Mouse (Mus musculus): ENCODE measurements around the gene Rbms3. TPM values are rescaled to one million over a fixed set of nuclear protein-coding genes. Genes with fewer than 3 reads are reported as not detected.

The Rbms3 gene
- polyA plus RNA-seq, 1 experiment from 2014 or later, result 44.5 TPM

DNA sequence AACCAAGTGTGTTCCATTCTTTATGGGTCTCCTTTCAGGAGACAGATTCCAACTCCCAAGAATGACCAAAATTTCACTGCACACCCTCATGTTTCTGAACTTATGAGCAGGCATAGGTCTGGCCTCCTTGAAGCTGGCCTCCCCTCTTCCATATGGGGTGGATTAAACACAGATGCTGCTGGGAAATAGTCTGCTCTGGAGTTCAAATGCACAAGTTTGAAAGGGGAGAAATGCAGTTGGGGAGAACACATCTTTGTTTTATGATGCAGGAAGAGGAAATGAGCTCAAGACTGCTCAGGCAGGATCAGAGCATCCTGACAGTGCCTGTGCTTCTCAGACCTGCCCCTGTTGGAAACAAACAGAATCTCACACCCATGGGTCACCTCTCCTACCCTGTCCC is 75.4 kb downstream of the Rbms3 start:
- H3K9me3 ChIP-seq (replicated peaks; ENCODE audit: low read length), result no peaks in the 10 kb centered on the region
- no peaks in the 10 kb centered on the region for H3K4me1 ChIP-seq (replicated peaks; ENCODE audit: insufficient read depth, low read length)
- H3K4me2 ChIP-seq (ENCODE audit: low read length), result no peak overlapping the region
- no peak for TF ChIP-seq CTCF (IDR thresholded peaks at IDR 0.05; ENCODE audit: low read depth)
- H3K9ac ChIP-seq (ENCODE audit: low read depth, low read length), result no peak overlapping the region
- no peaks in the 10 kb centered on the region for H3K27me3 ChIP-seq (ENCODE audit: insufficient read depth, low read length)
- no peak overlapping the region for H3K4me3 ChIP-seq (replicated peaks; ENCODE audit: low read depth, low read length)
- H3K27ac ChIP-seq, result no peak overlapping the region
- H3K36me3 ChIP-seq (ENCODE audit: insufficient read depth, low read length), result no peaks in the 10 kb centered on the region
- ATAC-seq (replicated peaks; ENCODE audit: low FRiP score, low read depth) (no peak), DNase-seq (ENCODE audit: low spot score) (peak; percentile 8)

DNA sequence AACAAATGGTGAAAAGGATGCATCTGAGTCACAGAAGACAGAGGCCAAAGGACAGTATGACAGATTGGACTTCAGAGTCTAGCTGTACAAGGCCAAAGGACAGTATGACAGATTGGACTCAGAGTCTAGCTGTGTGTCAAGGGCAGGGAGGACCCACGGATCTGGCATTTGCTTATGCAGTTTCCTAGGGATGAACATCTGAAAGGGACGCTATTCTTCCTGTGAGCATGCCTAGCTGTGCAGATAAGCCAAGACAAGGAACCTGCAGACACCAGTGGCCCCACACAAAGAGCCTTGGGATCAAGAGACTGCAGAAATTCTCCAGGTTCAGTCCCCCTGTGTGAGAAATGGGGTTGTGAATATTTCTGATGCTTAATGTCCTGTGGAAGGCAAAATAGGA is 100.4 kb downstream of the Rbms3 start:
- WGBS, result 66% methylated on average over 2 of the region's 2 CpGs
- Histone ChIP-seq H3K4me1 (replicated peaks; ENCODE audit: insufficient read depth, low read length) (no peaks in the 10 kb centered on the region), H3K9me3 (replicated peaks; ENCODE audit: low read length) (no peaks in the 10 kb centered on the region), H3K27ac (no peak overlapping the region), H3K36me3 (ENCODE audit: insufficient read depth, low read length) (no peaks in the 10 kb centered on the region), H3K4me3 (replicated peaks; ENCODE audit: low read depth, low read length) (no peak overlapping the region), H3K4me2 (ENCODE audit: low read length) (no peak overlapping the region), H3K9ac (ENCODE audit: low read depth, low read length) (no peak overlapping the region), H3K27me3 (ENCODE audit: insufficient read depth, low read length) (no peaks in the 10 kb centered on the region)
- no peak for ATAC-seq (replicated peaks; ENCODE audit: low FRiP score, low read depth)
- no peak for DNase-seq (ENCODE audit: low spot score)
- TF ChIP-seq CTCF (IDR thresholded peaks at IDR 0.05; ENCODE audit: low read depth), result no peak

DNA sequence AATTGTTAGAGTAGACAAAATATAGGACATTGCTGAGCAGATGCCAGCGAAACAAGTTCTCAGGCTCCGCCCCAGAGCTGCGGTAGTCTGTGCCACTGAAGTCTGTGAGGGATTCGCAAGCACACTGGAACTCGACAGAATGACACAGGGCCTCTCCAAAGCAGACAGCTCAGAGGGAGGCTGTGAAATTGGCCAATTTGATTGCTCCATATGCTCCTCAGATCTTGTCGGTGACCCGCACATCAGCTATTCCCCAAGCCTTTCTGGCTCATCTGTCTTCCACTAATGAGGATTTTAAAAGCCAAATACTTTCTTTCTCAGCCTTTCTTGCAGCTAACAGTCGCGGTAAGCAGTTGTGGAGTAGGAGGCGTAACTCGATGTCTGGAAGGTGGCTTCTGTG is 120.8 kb downstream of the Rbms3 start:
- H3K4me3 ChIP-seq (replicated peaks; ENCODE audit: low read depth, low read length), result no peak overlapping the region
- H3K4me1 ChIP-seq (replicated peaks; ENCODE audit: insufficient read depth, low read length), result no peaks in the 10 kb centered on the region
- no peak overlapping the region for H3K4me2 ChIP-seq (ENCODE audit: low read length)
- ATAC-seq (replicated peaks; ENCODE audit: low FRiP score, low read depth) (no peak), DNase-seq (ENCODE audit: low spot score) (no peak)
- H3K9me3 ChIP-seq (replicated peaks; ENCODE audit: low read length), result no peaks in the 10 kb centered on the region
- H3K27ac ChIP-seq, result no peak overlapping the region
- no peak overlapping the region for H3K9ac ChIP-seq (ENCODE audit: low read depth, low read length)
- H3K27me3 ChIP-seq (ENCODE audit: insufficient read depth, low read length), result no peaks in the 10 kb centered on the region
- no peak for TF ChIP-seq CTCF (IDR thresholded peaks at IDR 0.05; ENCODE audit: low read depth)
- H3K36me3 ChIP-seq (ENCODE audit: insufficient read depth, low read length), result no peaks in the 10 kb centered on the region
- WGBS, result 53% methylated on average over 11 of the region's 11 CpGs

DNA sequence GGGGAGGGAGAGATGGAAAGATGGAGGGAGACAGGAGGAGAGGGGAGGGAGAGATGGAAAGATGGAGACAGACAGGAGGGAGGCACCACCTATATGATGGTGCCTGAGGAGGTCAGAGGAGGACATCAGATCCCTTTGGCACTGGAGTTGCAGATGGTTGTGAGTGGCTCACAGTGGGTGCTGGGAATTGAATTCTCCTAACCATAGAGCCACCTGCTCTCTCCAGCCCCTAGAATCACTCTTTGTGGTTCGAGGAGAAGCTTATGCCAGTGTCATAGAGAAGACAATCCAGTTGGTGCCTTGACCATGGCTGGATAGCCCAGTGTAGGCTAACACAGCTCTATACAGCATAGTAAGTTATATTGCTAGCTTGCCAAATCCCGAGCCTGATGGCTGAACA is 137.8 kb downstream of the Rbms3 start:
- Histone ChIP-seq H3K27me3 (ENCODE audit: insufficient read depth, low read length) (no peaks in the 10 kb centered on the region), H3K4me3 (replicated peaks; ENCODE audit: low read depth, low read length) (no peak overlapping the region), H3K9me3 (replicated peaks; ENCODE audit: low read length) (no peaks in the 10 kb centered on the region), H3K4me1 (replicated peaks; ENCODE audit: insufficient read depth, low read length) (no peaks in the 10 kb centered on the region), H3K9ac (ENCODE audit: low read depth, low read length) (no peak overlapping the region), H3K27ac (no peak overlapping the region), H3K36me3 (ENCODE audit: insufficient read depth, low read length) (no peaks in the 10 kb centered on the region), H3K4me2 (ENCODE audit: low read length) (no peak overlapping the region)
- DNase-seq (ENCODE audit: low spot score) (no peak), ATAC-seq (replicated peaks; ENCODE audit: low FRiP score, low read depth) (no peak)
- no peak for TF ChIP-seq CTCF (IDR thresholded peaks at IDR 0.05; ENCODE audit: low read depth)
- WGBS, result 84% methylated on average over 2 of the region's 2 CpGs

DNA sequence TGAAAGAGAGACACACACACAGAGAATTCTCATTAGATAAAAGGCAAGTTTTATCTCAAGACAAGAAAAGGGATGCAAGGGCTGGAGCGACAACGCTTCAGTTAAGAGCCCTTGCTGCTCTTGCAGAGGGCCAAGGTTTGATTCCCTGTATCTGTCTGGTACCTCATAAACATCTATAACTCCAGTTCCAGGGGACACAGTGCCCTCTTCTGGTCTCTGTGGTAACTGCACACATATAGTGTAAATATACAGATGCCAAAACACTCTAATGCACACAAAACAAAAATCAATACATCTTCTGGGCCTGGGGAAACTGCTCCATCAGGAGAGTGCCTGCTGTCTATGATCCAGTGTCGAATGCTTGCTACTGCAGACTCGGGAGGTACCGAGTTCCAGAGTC is 145.3 kb downstream of the Rbms3 start:
- Histone ChIP-seq H3K27me3 (ENCODE audit: insufficient read depth, low read length) (no peaks in the 10 kb centered on the region), H3K4me1 (replicated peaks; ENCODE audit: insufficient read depth, low read length) (no peaks in the 10 kb centered on the region), H3K4me2 (ENCODE audit: low read length) (no peak overlapping the region), H3K27ac (no peak overlapping the region), H3K9ac (ENCODE audit: low read depth, low read length) (no peak overlapping the region), H3K9me3 (replicated peaks; ENCODE audit: low read length) (no peaks in the 10 kb centered on the region), H3K36me3 (ENCODE audit: insufficient read depth, low read length) (no peaks in the 10 kb centered on the region), H3K4me3 (replicated peaks; ENCODE audit: low read depth, low read length) (no peak overlapping the region)
- peak; percentile 62 for TF ChIP-seq CTCF (IDR thresholded peaks at IDR 0.05; ENCODE audit: low read depth)
- 94% methylated on average over 5 of the region's 5 CpGs for WGBS
- DNase-seq (ENCODE audit: low spot score) (no peak), ATAC-seq (replicated peaks; ENCODE audit: low FRiP score, low read depth) (no peak)

DNA sequence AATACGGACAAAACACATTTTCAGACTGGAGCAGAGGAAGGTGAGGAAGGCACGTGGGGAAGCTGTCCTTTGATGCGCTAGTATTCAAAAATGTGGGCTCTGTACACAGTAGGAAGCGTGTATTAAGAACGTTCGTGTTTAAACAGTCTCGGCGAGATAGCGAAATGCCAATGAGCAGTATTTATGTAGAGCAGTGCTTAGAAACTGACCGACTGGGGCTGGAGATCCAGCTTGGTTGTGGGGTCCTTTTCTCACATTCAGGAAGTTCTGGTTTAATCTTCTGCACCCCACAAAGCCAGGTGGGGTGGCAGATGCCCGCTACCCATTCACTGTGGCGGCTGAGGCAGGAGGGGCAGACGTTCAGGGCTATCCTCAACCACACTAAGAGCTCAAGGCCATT is 153.0 kb downstream of the Rbms3 start:
- WGBS, result 88% methylated on average over 13 of the region's 13 CpGs
- no peak for TF ChIP-seq CTCF (IDR thresholded peaks at IDR 0.05; ENCODE audit: low read depth)
- Histone ChIP-seq H3K4me1 (replicated peaks; ENCODE audit: insufficient read depth, low read length) (no peaks in the 10 kb centered on the region), H3K27ac (no peak overlapping the region), H3K4me3 (replicated peaks; ENCODE audit: low read depth, low read length) (no peak overlapping the region), H3K27me3 (ENCODE audit: insufficient read depth, low read length) (no peaks in the 10 kb centered on the region), H3K9me3 (replicated peaks; ENCODE audit: low read length) (no peaks in the 10 kb centered on the region), H3K4me2 (ENCODE audit: low read length) (no peak overlapping the region), H3K9ac (ENCODE audit: low read depth, low read length) (no peak overlapping the region), H3K36me3 (ENCODE audit: insufficient read depth, low read length) (no peaks in the 10 kb centered on the region)
- no peak for DNase-seq (ENCODE audit: low spot score)
- no peak for ATAC-seq (replicated peaks; ENCODE audit: low FRiP score, low read depth)

DNA sequence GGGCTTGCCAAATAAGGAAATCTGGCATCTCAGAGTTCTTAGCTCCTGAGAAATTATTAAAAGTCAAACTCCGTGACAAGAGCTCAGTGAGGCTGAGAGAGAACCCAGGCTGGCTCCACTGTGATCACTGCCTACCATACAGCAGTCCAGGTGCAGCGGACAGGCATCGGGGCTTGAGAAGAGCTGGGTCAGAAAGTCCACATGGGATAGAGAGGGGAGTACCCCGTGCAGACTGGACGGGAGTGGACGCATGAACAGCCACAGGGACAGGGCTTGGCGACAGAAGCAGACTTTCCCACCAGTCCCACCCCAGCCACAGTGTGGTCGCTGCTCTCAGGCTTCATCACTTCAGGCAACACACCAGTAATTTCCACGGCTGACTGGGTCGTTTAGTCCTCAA is 176.9 kb downstream of the Rbms3 start:
- ATAC-seq (replicated peaks; ENCODE audit: low FRiP score, low read depth), result peak; percentile 80; the same call in 1 of the 2 replicates
- no peaks in the 10 kb centered on the region for H3K9me3 ChIP-seq (replicated peaks; ENCODE audit: low read length)
- no peaks in the 10 kb centered on the region for H3K36me3 ChIP-seq (ENCODE audit: insufficient read depth, low read length)
- no peak overlapping the region for H3K9ac ChIP-seq (ENCODE audit: low read depth, low read length)
- peak; percentile 67 for DNase-seq (ENCODE audit: low spot score)
- H3K4me3 ChIP-seq (replicated peaks; ENCODE audit: low read depth, low read length), result no peak overlapping the region
- no peak for TF ChIP-seq CTCF (IDR thresholded peaks at IDR 0.05; ENCODE audit: low read depth)
- peak overlapping the region; percentile 72 for H3K27ac ChIP-seq
- H3K27me3 ChIP-seq (ENCODE audit: insufficient read depth, low read length), result no peaks in the 10 kb centered on the region
- 31% methylated on average over 10 of the region's 10 CpGs for WGBS
- H3K4me1 ChIP-seq (replicated peaks; ENCODE audit: insufficient read depth, low read length), result peaks cover 9% of the 10 kb centered on the region; the same call in 1 of the 2 replicates
- peak overlapping the region; percentile 34 for H3K4me2 ChIP-seq (ENCODE audit: low read length)

Data from kidney, postnatal 0 days (tissue).